Mouse (Mus musculus) hindbrain, postnatal 0 days (tissue): ENCODE measurements at regions not wholly inside any gene's neighbourhood (a gene's known extent, or its start where the extent isn't known, plus 50 kb on each side); places are given as distances from the start of the nearest gene placed in this dataset.

Source experiments
- ATAC-seq: fragments of 200-750 bp; cut with Nextera tagmentation; 2 replicates; pipeline ENCODE4 v1.8.0; 2017; ENCODE audit warnings: mild to moderate bottlenecking, moderate TSS enrichment, moderate library complexity
- DNase-seq: peaks from one replicate; pipeline ENCODE4 v3.0.0-alpha.2; 2015; ENCODE audit warnings: low spot score
- H3K27ac ChIP-seq: fragments of 300-500 bp; sonication (generic); 2 replicates; pipeline ENCODE4 v1.5.1; 2014; ENCODE audit warnings: mild to moderate bottlenecking
- H3K27me3 ChIP-seq: fragments of 300-500 bp; sonication (generic); 2 replicates; pipeline ENCODE4 v1.6.1; 2014; ENCODE audit warnings: low read length, mixed read lengths; ENCODE audit not compliant: insufficient read depth
- H3K36me3 ChIP-seq: fragments of 300-500 bp; sonication (generic); 2 replicates; pipeline ENCODE4 v1.6.1; 2014; ENCODE audit warnings: low read length, mixed read lengths; ENCODE audit not compliant: insufficient read depth
- H3K4me1 ChIP-seq: fragments of 300-500 bp; sonication (generic); 2 replicates; pipeline ENCODE4 v1.6.1; 2014; ENCODE audit warnings: antibody characterized with exemption, low read length, mixed read lengths; ENCODE audit not compliant: insufficient read depth
- H3K4me2 ChIP-seq: fragments of 300-500 bp; sonication (generic); 2 replicates; pipeline ENCODE4 v1.6.1; 2014; ENCODE audit warnings: low read depth, mild to moderate bottlenecking, low read length, moderate library complexity, mixed read lengths
- H3K4me3 ChIP-seq: fragments of 300-500 bp; sonication (generic); 2 replicates; pipeline ENCODE4 v1.5.1; 2014; ENCODE audit warnings: low read length
- H3K9ac ChIP-seq: fragments of 300-500 bp; sonication (generic); replicated peaks from 2 replicates; pipeline ENCODE4 v1.6.1; 2014; ENCODE audit warnings: mild to moderate bottlenecking, low read length, moderate library complexity, mixed read lengths
- H3K9me3 ChIP-seq: fragments of 300-500 bp; sonication (generic); 2 replicates; pipeline ENCODE4 v1.6.1; 2016; ENCODE audit warnings: low read length, mixed read lengths
- CTCF ChIP-seq: IDR thresholded peaks from 2 replicates; pipeline ENCODE4 v1.5.1; 2016; ENCODE audit warnings: antibody characterized with exemption, control low read depth, low read depth
- WGBS: fragments of 180-500 bp; shearing (Covaris S2); extraction: QIAGEN DNeasy Blood & Tissue Kit; methylation state at CpG from one replicate; pipeline ENCODE4 v1.1.7; 2014; 5-methylcytosine and 5-hydroxymethylcytosine counted together

DNA sequence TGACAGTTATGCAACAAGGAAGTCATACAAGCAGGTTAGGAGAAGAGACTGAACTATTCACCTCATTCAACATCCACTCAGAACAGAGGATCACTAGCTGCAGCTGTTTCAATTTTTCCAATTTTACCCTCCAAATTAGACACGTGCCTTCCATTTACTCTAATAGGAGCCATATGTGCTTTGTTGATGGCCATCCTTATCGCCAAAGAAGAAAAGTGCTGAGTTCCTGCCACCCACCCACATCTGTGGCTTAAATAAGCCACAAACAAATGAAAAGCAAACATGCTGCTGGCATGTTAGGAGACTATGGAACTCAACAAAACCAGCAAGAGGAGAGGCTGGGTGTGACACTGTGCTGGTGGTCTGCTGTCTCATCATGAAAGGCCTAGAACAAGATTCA lies 1786.1 kb downstream of the 9330182O14Rik start:
- 88% methylated on average over 2 of the region's 2 CpGs for WGBS
- Histone ChIP-seq H3K9me3 (no peaks in the 10 kb centered on the region), H3K36me3 (no peaks in the 10 kb centered on the region), H3K4me3 (no peak overlapping the region), H3K27ac (no peak overlapping the region), H3K4me2 (no peak overlapping the region), H3K4me1 (no peaks in the 10 kb centered on the region), H3K9ac (no peak overlapping the region), H3K27me3 (no peaks in the 10 kb centered on the region)
- no peak for TF ChIP-seq CTCF
- DNase-seq: no peak
- ATAC-seq: no peak

DNA sequence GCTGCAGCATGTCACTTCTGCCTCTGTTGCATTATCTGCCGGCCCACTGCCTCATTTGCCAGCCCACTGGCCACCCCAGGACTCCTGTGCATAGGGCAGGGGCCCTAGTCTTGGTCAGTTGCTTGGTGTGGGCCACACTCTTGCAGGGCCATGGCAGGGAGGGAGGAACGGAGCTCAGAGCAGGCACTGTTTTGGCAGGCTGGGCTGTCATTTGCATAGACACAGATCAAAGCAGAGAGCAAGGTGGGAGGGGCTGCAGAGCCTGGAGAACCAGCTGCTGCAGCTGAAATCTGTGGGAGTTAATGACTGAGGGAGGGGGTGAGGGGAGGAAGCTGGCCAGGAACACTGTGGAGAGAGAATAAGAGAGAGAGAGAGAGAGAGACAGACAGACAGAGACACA lies 1802.5 kb downstream of the 9330182O14Rik start:
- H3K9ac ChIP-seq: no peak overlapping the region
- no peak for DNase-seq
- H3K4me1 ChIP-seq: no peaks in the 10 kb centered on the region
- H3K4me2 ChIP-seq: no peak overlapping the region
- WGBS: 38% methylated on average over 2 of the region's 2 CpGs
- ATAC-seq: no peak
- H3K27me3 ChIP-seq: no peaks in the 10 kb centered on the region
- 0 out of 2 replicates have a peak, but pooled peaks cover 4% of the 10 kb centered on the region for H3K9me3 ChIP-seq
- no peak overlapping the region for H3K4me3 ChIP-seq
- H3K36me3 ChIP-seq: no peaks in the 10 kb centered on the region
- TF ChIP-seq CTCF: no peak
- H3K27ac ChIP-seq: no peak overlapping the region

DNA sequence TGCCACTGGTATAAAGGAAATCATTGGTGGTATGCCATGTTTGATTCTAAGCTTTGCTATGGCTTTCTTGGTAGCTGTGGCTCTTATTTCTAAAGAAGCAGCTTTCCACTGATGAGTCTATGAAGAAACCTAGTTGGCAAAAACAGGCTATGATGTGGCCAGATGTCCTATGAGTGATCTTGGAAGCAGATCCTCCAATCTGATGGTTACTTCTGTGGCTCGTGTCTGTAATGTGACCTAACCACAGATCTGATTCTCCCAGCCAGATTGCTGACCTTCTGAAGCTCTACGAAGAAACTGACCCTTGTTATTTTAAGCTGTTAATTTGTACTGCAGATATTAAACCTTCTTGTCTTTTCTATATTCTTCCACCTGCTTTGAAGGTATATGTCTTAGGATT lies 1811.1 kb downstream of the 9330182O14Rik start:
- no peaks in the 10 kb centered on the region for H3K27me3 ChIP-seq
- H3K36me3 ChIP-seq: no peaks in the 10 kb centered on the region
- no peak for TF ChIP-seq CTCF
- no peak overlapping the region for H3K4me3 ChIP-seq
- no peak overlapping the region for H3K9ac ChIP-seq
- DNase-seq (no peak), ATAC-seq (no peak)
- H3K4me1 ChIP-seq: no peaks in the 10 kb centered on the region; the same call in 1 of the 2 replicates
- no peak overlapping the region for H3K27ac ChIP-seq
- 86% methylated on average over 2 of the region's 2 CpGs for WGBS
- no peak overlapping the region for H3K4me2 ChIP-seq
- H3K9me3 ChIP-seq: no peaks in the 10 kb centered on the region

DNA sequence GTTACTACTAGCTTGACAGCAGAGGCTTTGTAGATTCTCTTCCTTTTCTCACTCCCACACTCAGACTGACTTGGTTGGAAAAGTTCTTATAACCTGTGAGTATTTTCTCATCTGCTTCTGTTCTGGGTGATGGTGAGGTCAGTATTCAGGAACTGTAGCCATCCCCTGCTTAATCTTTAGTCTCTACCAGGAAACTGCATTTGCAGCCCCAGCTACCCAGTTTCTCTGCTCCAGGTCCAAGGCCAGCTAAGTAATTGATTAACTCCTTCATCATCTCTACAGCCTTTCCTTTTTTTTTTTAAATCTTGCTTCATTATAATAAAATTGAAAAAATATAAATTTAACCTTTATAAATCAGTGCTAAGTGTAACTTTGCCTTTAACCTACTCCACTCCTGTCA lies 1813.7 kb downstream of the 9330182O14Rik start:
- Histone ChIP-seq H3K27me3 (no peaks in the 10 kb centered on the region), H3K4me1 (no peaks in the 10 kb centered on the region; the same call in 1 of the 2 replicates), H3K9me3 (no peaks in the 10 kb centered on the region), H3K36me3 (no peaks in the 10 kb centered on the region), H3K27ac (no peak overlapping the region), H3K4me3 (no peak overlapping the region), H3K4me2 (no peak overlapping the region), H3K9ac (no peak overlapping the region)
- no peak for TF ChIP-seq CTCF
- ATAC-seq (no peak), DNase-seq (no peak)

DNA sequence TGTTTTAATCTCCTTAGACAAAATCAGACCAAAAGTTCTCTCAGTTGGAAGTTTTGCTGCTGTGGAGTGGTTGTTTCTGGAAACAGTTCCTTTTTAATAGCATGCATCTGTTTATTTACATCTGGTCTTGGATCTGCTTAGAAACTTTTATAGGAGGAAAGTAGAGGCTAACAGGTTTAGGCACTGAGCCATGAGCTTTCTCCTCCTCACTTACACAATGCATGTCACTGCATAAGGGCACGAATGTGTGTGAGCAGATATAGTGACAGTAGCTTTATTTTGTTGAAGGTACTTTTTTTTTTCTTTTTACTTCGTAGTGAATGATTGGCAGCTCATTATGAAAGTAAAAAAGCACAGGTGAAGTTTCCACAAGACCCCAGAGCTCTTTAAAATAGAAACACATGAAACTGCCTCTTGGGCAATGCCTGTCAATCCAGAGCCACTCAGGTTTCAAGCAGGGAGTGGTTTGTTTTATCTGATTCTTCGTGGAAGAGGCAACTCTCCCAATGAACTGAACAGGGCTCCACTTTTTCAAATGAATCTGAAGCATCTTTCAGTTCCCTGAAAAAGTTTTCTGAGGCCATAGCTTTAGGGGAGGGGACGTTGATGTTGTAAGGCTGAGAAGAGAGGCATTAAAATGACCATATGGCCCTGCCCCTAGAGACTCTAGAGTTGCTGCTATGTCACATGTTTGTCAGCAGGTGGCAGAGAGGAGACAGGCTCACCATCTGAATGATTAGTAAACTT lies 1814.4 kb downstream of the 9330182O14Rik start:
- no peak overlapping the region for H3K4me3 ChIP-seq
- no peaks in the 10 kb centered on the region for H3K9me3 ChIP-seq
- H3K9ac ChIP-seq: no peak overlapping the region
- no peak overlapping the region for H3K27ac ChIP-seq
- DNase-seq (peak; percentile 52), ATAC-seq (peak; percentile 59)
- H3K27me3 ChIP-seq: no peaks in the 10 kb centered on the region
- no peak overlapping the region for H3K4me2 ChIP-seq
- TF ChIP-seq CTCF: peak; percentile 70
- no peaks in the 10 kb centered on the region; the same call in 1 of the 2 replicates for H3K4me1 ChIP-seq
- no peaks in the 10 kb centered on the region for H3K36me3 ChIP-seq
- WGBS: 44% methylated on average over 4 of the region's 4 CpGs

DNA sequence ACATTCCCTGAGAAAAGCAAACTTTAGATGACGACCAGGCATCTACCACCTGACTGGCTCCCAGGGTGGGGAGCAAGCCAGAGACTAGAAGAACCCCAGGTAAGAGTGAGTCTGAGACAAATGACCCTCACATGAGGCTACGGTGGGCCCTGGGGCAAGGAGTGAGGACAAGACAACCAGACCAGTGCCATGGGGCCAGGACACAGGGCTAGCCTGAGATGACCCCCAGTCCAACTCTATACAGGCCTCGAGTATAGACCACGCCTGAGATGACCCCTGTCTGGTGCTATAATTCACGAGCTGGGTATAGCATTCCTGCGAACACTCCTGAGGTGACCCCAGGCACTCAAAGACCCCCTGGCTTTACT lies 1814.9 kb downstream of the 9330182O14Rik start:
- no peak for TF ChIP-seq CTCF
- no peaks in the 10 kb centered on the region; the same call in 1 of the 2 replicates for H3K4me1 ChIP-seq
- H3K4me3 ChIP-seq: no peak overlapping the region
- ATAC-seq (peak; percentile 53), DNase-seq (no peak)
- H3K36me3 ChIP-seq: no peaks in the 10 kb centered on the region
- H3K27ac ChIP-seq: no peak overlapping the region
- no peak overlapping the region for H3K4me2 ChIP-seq
- H3K9ac ChIP-seq: no peak overlapping the region
- H3K27me3 ChIP-seq: no peaks in the 10 kb centered on the region
- 69% methylated on average over 6 of the region's 6 CpGs for WGBS
- no peaks in the 10 kb centered on the region for H3K9me3 ChIP-seq

DNA sequence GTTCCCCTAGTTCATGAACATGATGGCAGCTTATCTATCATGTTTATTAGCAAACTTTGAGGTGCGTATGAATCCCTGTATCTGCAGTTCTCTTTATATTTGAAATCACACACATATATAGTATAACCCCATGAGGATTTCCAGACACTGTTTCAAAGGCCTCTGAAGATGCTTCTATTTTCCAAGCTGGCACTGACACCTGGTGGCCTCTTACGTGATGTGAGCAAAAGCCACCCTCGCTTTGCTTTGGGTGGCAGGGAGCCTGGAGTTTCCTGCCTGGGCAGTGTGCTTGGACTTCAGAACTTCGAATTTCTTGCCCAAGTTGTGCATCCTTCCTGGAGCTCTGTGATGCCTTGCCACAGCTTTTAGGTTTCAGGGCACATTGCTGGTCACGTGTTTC lies 1817.1 kb downstream of the 9330182O14Rik start:
- Histone ChIP-seq H3K9ac (no peak overlapping the region), H3K4me2 (no peak overlapping the region), H3K4me3 (no peak overlapping the region), H3K27me3 (no peaks in the 10 kb centered on the region), H3K9me3 (no peaks in the 10 kb centered on the region), H3K4me1 (no peaks in the 10 kb centered on the region; the same call in 1 of the 2 replicates), H3K27ac (no peak overlapping the region), H3K36me3 (no peaks in the 10 kb centered on the region)
- peak; percentile 77 for DNase-seq
- peak; percentile 59; the same call in 1 of the 2 replicates for ATAC-seq
- 73% methylated on average over 5 of the region's 5 CpGs for WGBS
- TF ChIP-seq CTCF: peak; percentile 65
